Comparison of ENCODE assay signal across 22 mouse cellular contexts in the genomic region with DNA sequence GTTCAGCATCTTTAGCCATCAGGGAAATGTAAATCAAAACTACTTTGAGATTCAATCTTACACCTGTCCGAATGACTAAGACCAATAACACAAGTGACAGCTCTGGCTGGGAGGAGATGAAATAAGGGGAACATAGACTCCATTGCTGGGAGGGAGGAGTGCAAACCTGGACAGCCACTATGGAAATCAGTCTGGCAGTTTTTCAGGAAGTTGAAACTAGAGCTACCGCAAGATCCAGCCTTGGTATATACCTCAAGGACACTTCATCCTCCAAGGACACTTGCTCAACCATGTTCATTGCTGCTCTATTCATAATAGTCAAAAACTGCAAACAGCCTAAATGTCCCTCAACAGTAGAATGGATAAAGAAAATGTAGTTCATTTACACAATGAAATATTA. TPM values are rescaled to one million over a fixed set of nuclear protein-coding genes. Genes with fewer than 3 reads are reported as not detected.
DNase-seq lines count a peak whose midpoint lies in the region; ATAC-seq and TF ChIP-seq lines count a peak whose summit lies in the region.
"Had no signal": no experiment of that assay in that cellular context is flagged by ENCODE, and none has a peak within 500 bp of the region (broad histone marks: within the 10 kb centered on the region; RNA-seq: fewer than 3 reads in every experiment).

No protein-coding gene starts in this region.

- ATAC-seq in megakaryocyte, adult 5-6 weeks (ENCODE audit: poor library complexity, severe bottlenecking), result peak; percentile 77
- ATAC-seq: forebrain, embryonic 14.5 days; intestine, embryonic 16.5 days had no signal

- no peak overlapping the region for H3K27ac ChIP-seq in heart, embryonic 10.5 days
- no peak overlapping the region for H3K27ac ChIP-seq in left cerebral cortex, adult 2 months
- H3K27ac ChIP-seq: embryonic facial prominence, embryonic 15.5 days; forebrain, embryonic 10.5 days; heart, adult 2 months; hindbrain, embryonic 10.5 days; hindbrain, embryonic 14.5 days had no signal

- no peaks in the 10 kb centered on the region for H3K4me1 ChIP-seq in heart, embryonic 10.5 days
- H3K4me1 ChIP-seq: embryonic facial prominence, embryonic 15.5 days; forebrain, embryonic 10.5 days; heart, embryonic 12.5 days; hindbrain, embryonic 10.5 days had no signal

- no peaks in the 10 kb centered on the region for H3K9me3 ChIP-seq in heart, embryonic 10.5 days
- H3K9me3 ChIP-seq: embryonic facial prominence, embryonic 15.5 days; heart, embryonic 12.5 days had no signal

- TF ChIP-seq CTCF in left cerebral cortex, adult 2 months (IDR thresholded peaks at IDR 0.05), result no peak

- no peak overlapping the region for H3K4me3 ChIP-seq in heart, embryonic 10.5 days
- H3K4me3 ChIP-seq in left cerebral cortex, adult 2 months, result no peak overlapping the region
- H3K4me3 ChIP-seq: embryonic facial prominence, embryonic 15.5 days; erythroblast, embryonic 14.5 days; forebrain, embryonic 10.5 days; heart, adult 2 months; heart, embryonic 12.5 days; hindbrain, embryonic 10.5 days had no signal

- peak; percentile 10 for DNase-seq in adrenal gland, adult 2 months
- DNase-seq in adrenal gland, postnatal 4 days (ENCODE audit: low spot score in 2 of 2), result no peak
- DNase-seq in heart, adult 11 months, result peak; percentile 7
- DNase-seq in heart, embryonic 10.5 days (ENCODE audit: low spot score), result no peak
- DNase-seq in 416B (ENCODE audit: low read depth), result peak; percentile 26
- no peak for DNase-seq in left cerebral cortex, adult 2 months (ENCODE audit: extremely low spot score in 1 of 2, low spot score in 2 of 2)
- no peak for DNase-seq in retina, postnatal 1 day
- DNase-seq: cerebellum, adult 11 months; cerebellum, adult 8-10 months; cerebellum, postnatal 14 days; embryo, embryonic 11 days; gastrocnemius, postnatal 36 days; heart, adult 2 months had no signal

- intact Hi-C loops in left cerebral cortex, adult 2 months (cut with DNase I), result no loop called here

- 94% methylated on average over 2 of the region's 2 CpGs for WGBS in heart, embryonic 10.5 days

- peaks cover 60% of the 10 kb centered on the region for H3K36me3 ChIP-seq in heart, embryonic 10.5 days

- H3K27me3 ChIP-seq in heart, embryonic 10.5 days (ENCODE audit: insufficient read depth, poor library complexity, severe bottlenecking), result no peaks in the 10 kb centered on the region
- H3K27me3 ChIP-seq: embryonic facial prominence, embryonic 15.5 days; heart, embryonic 12.5 days had no signal

RNA-seq across cellular contexts. Expression of a gene that starts 23.9 kb away (rescaled TPM):
- 10 to 100 TPM; 27.3 to 32.7 TPM for total RNA-seq in adrenal gland, adult 2 months (2021)
- 1.7 TPM in 2 replicates for polyA plus RNA-seq in adrenal gland, adult 2 months (2012; rRNA removed)
- 10 to 100 TPM; 33.5 to 37.9 TPM for total RNA-seq in adrenal gland, postnatal 4 days (2021)
- polyA plus RNA-seq in heart, embryonic 10.5 days (2016; fragmentation: Nextera tagmentation; extraction: Ambion mirVana), result 4.5 and 5.0 TPM in 2 replicates
- 63.2 and 71.0 TPM in 2 replicates for total RNA-seq in megakaryocyte, adult 5-6 weeks (2015)
- 56.6 and 73.9 TPM in 2 replicates for total RNA-seq in megakaryocyte, adult 5-6 weeks (2017)
- total RNA-seq in left cerebral cortex, adult 2 months (2021), result 10 to 100 TPM; 47.4 to 50.4 TPM

Comparison
In these comparisons a context has a peak if more than half of its experiments do, and no peak if none do; other contexts are left out.
1. DNase-seq: peak in adrenal gland, adult 2 months (single experiment), heart, adult 11 months (single experiment) and 416B (single experiment); none in adrenal gland, postnatal 4 days (0 of 2), heart, embryonic 10.5 days (single experiment), left cerebral cortex, adult 2 months (0 of 2) and retina, postnatal 1 day (single experiment).